Mouse (Mus musculus) cerebellum, adult 8-10 months (tissue): Measurements from ENCODE around the gene B3galt5.
"Not testable (repeated sequence)": the region's sequence is repeated elsewhere in the genome, so short reads cannot be mapped to it uniquely, and the experiment has no call there.

Experiments used
- DNase-seq: peaks from one replicate; pipeline ENCODE4 v3.0.0; 2022

The B3galt5 gene

DNA sequence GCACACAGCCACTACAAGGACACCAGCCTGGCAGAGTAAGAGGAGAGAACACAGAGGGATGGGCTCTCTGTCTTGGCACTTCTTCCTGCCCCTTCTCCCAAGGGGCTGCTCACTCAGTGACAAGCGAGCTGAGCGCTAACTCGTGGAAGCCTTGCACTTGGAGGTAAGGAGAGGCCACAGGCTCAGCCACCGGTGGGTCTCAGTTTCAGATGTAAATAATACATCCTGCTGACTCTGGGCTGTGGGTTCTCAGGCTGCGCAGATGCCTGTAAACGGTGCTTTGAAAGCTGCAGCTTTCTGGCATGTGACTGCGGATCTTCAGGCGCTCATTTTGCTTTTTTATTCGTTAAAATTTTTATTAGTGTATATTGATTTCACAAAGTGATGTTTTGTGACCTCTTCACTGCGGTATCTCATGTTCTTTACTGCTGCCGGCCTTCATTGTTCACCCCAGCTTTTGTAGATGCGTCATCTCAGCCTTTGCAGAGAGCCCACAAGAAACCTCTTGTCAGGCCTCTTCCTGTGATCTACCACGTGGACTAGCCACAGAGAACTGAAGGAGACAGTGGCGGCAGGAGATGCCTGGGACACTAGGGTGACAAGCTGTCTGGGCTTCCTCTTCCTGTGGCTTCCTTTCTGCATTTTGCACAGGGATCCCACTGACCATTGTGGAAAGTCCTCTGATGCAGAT is 37.5 kb downstream of the B3galt5 start:
- no peak for DNase-seq

- DNase-seq = no peak
Measured at GRCm38 (mm10) chr16:96276596-96276995, 41.0 kb downstream of the B3galt5 start.

DNA sequence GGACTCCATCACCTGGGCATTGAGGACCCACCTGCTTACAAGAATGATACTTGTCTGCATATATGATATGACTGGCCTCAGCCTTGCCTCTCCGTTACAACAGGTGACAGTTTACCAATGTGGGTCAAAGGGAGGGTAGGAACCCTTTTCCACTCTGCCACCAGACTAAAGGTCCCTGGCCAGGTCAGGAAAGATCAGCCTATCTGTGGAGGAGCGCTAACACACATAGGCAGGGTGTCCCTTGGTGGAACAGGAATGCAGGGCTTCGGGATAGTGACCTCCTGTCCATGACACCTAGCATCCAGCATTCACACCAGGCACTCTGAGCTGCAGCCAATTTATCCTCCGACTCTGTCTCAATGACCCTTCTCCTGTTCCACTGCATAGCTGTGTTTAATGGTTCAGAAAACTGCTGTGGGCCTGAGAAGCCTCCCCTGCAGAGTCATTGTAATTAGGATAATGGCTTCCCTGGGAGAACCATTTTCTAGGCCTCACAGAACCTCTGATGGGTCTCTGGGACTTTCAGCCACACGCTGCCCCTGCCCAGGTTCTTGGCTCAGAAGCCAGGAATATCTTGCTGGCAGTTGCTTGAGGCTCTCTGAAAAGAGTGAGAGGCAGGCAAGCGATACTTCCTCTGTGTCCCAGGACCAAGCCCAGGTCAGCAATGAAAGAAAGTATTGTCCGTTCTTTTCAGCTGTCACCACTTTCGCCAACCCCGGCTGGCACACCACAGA is 43.1 kb downstream of the B3galt5 start:
- no peak for DNase-seq

DNA sequence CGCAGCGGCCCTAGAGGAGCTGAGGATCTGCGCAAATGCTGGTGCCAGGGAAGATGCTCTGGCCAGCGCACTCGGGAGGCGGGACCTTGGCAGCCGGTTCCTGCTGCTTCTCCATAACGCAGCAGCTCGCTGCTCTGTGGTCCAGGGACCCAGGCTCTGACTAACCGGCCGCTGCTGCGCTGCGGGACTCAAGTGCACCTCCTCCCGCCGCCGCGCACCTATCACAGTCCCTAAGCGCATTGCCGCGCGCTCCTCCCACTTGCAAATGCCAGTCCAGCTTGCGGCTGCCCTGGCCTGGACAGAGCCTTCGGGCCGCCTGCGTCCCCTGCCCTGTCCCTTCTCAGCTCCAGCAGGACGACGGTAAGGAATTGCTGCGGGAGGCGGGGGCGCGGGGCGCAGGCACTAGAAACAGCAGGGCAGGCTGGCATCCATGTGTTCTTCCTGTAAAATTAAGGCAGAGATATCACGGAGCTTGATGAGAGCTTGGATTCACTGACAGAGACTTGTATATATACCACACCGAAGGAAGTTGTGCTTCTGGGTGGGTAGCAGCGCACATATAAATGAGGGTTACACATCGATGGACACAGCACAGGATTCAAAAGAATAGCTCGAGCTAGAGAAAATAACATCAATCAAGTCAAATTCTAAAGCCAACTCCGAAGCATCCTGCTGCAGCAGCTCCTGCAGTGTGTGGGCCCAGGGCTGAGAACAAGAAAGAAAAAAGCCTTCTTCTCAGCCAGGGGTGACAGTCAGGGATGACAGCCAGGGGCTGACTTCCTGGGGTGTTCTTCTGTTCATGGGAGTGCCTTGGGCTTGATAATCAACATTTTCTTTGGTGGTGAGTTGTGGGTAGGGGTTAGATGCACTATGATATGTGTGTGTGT is 45.4 kb downstream of the B3galt5 start:
- peak; percentile 56 for DNase-seq

DNA sequence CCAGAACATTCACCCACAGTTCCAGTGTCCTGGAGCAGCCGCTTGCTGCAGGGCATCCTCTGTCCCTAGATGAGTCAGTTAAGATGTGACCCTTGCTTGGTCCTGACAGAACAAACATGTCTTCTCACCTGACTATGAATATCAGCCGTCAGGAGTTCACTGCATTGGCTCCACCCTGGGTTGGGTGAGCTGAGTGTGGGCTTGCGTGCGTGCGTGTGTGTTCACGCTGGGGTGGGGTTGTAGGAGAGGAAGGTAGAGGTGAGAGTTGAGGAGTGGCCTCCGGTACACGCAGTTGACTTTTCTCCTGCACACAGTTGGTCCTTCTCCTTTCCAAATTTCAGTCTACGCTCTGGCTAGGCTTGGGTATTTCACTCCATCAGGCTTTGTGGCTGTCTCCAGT is 47.0 kb downstream of the B3galt5 start:
- DNase-seq = no peak

- DNase-seq = no peak
Measured at GRCm38 (mm10) chr16:96291885-96292284, 56.3 kb downstream of the B3galt5 start.

DNA sequence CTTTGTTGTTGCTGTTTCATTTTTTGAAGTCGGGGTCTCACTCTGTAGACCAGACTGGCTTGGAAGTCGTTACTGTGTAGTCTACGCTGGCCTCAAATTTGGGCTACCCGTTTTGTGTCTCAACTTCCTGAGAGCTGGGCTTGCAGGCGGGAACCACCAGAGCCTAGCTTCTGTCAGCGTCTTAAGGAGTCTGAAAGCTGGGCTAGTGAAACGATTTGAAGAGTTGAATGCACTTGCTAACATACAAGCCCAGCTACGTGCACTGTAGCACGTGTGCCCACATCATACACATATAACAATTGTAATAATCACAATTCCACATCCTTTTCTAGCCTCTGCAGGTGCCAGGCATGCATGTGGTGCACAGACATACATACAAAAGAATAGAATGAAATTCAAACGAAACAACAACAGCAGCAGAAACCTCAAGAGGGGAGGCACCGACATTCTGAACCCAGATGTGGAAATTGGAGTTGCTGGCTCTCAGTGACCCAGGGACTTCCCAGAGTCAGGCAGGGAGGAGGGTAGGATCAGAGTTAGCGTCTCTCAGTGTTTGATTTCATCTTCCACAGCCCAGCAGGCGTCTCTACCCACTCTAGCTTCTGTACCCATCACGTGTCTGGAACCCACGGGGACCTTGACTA is 57.1 kb downstream of the B3galt5 start:
- no peak for DNase-seq

DNA sequence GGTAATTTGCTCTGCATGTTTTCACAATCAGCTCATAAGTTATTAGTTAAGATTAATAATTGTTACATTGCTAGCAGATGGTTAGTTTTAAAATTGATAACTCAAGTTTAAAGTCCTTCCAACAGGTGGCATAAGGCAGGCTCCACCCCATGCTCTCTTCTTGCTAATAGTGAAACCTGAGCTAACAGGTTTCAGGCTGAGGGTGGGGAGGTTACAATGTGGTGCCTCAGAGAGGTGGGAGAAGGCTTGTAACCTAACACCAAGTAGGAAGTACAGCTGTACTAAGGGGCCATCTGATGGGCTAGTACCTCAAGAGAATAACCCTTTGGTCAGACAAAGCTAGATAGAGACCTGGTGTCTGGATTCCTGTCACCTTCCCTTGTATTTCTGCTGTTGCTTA is 62.5 kb downstream of the B3galt5 start:
- DNase-seq = no peak

DNA sequence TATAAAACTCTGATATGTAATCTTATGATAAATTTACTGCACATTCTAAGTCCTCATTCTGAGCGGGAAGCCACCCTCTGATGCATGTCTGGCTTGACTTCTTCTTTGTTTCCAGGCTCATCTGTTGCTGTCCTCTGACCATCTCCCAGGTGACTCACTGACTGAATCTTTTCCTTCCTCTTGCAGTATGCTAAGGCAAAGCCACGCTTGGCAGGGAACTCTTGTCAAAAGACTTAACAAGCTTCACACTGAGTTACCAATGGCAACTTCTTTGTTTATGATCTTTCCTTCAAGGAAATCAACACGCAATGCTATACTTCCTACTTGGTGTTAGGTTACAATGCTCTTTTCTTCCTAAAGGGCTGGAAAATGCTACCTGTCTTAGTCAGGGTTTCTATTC is 63.0 kb downstream of the B3galt5 start:
- DNase-seq = no peak

GRCm38 (mm10) chr16:96303356-96303755 is 67.8 kb downstream of the B3galt5 start:
- DNase-seq = no peak

GRCm38 (mm10) chr16:96304438-96304837 is 68.8 kb downstream of the B3galt5 start:
- DNase-seq = no peak

DNA sequence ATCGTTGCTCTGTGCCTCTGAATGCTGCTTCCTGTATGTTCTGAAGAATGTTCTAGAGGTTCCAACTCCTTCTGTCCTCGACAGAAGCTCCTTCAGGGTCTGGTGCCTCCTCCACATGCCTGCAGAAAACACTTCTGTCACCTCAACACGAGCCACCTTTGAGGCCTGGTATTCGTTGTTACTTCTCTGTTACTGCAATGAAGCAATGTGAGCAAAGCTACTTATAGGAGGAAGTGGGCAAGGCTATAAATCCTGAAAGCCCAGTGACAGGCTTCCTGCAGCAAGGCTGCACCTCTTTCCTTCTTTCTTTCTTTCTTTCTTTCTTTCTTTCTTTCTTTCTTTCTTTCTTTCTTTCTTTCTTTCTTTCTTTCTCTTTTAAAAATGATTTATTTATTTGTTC is 71.3 kb downstream of the B3galt5 start:
- DNase-seq = no peak

- DNase-seq = no peak
Measured at GRCm38 (mm10) chr16:96317803-96318202, 82.2 kb downstream of the B3galt5 start.

DNA sequence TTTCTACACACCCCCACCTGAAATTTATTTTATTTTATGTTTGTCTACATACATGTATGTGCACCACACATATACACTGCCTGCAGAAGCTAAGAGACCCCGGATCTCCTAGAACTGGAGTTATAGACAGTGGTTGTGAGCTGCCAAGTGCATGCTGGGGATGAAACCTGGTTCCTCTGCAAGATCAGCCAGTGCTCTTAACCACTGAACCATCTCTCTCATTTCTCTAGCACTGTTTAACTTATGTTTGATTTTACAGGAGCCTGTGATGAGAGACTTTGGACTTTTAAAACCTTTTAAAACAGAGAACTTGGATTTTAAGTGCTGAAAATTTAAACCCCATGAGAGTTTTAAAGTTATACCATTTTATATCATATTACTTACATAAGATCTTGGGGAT is 87.1 kb downstream of the B3galt5 start:
- DNase-seq = no peak

- DNase-seq = no peak
Measured at GRCm38 (mm10) chr16:96323166-96323565, 87.6 kb downstream of the B3galt5 start.

- no peak for DNase-seq
Measured at GRCm38 (mm10) chr16:96326110-96326999, 90.8 kb downstream of the B3galt5 start.

GRCm38 (mm10) chr16:96327251-96327650 is 91.7 kb downstream of the B3galt5 start:
- not testable (repeated sequence) for DNase-seq

DNA sequence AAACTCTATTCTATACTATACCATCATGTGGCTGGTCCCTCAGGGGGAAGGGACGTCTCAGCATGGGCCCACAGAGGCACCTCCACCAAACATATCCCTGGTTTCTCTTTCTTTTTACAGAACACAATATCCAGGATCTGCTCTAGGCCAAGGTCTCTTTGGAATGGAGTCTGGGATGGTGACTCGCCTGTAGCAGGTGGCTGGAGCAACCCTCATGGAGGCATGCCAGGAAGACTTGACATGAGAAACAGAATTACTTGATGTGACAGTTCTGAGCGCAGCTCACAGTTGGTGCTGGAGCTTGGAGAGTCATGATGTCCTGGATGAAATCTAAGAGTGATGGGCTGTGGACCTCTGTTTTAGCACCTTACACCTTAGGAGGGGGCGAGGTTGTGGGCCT is 104.0 kb downstream of the B3galt5 start:
- peak; percentile 54 for DNase-seq

GRCm38 (mm10) chr16:96341269-96341668 is 105.7 kb downstream of the B3galt5 start:
- peak; percentile 56 for DNase-seq

DNA sequence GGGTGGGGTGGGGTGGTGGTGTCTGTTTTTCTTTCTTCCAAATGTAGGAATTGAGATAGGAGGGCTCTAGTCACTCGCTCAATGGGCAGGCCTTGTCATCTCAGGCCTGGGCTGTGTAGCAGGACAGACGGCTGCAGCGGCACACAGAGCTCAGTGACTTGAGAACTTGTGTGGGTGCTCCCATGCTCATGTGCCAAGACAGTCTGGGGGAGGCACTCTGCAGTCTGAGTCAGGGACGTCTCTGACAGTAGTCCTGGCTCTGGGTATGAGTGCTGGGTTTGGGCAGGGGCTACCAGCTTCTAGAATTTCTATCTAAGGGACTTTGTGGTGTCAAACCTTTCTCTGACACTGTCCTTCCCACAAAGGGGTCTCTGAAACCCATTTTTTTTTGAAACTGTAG is 106.3 kb downstream of the B3galt5 start:
- no peak for DNase-seq

GRCm38 (mm10) chr16:96345117-96345516 is 109.5 kb downstream of the B3galt5 start:
- DNase-seq = peak; percentile 73

DNA sequence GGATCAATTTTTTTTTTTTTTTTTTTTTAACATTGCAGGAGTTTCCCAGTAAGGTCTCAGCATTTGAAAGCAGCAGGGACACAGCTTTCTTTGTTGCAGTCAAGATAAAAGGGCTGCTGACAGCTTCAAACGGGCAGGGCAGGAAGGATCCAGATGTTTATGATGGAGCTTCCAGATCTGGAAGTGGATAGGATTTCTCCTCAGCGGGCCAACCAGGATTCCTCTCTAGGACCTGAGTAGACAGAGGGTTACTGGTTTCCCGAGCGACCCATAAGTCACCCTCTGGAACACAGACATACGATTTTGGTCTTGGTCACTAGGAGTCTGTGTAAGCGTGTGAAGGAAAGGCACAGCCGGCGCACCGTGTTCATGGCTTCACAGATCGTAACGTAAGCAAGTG is 112.5 kb downstream of the B3galt5 start:
- DNase-seq = no peak
